Mouse (Mus musculus) cortical plate, adult 2 months (tissue): Measurements from ENCODE around the gene Tmem150c.

Experiments
- CTCF ChIP-seq: fragments of 200-500 bp; IDR thresholded peaks from 2 replicates; pipeline ENCODE4 v1.5.1; 2011; ENCODE audit warnings: mild to moderate bottlenecking, control low read depth, low read length; ENCODE audit not compliant: insufficient read depth; ENCODE audit errors: extremely low read depth
- POLR2A ChIP-seq: fragments of 200-500 bp; IDR thresholded peaks from 2 replicates; pipeline ENCODE4 v1.6.1; 2011; ENCODE audit warnings: mild to moderate bottlenecking, low read length, control low read depth; ENCODE audit not compliant: insufficient read depth; ENCODE audit errors: extremely low read depth

DNA sequence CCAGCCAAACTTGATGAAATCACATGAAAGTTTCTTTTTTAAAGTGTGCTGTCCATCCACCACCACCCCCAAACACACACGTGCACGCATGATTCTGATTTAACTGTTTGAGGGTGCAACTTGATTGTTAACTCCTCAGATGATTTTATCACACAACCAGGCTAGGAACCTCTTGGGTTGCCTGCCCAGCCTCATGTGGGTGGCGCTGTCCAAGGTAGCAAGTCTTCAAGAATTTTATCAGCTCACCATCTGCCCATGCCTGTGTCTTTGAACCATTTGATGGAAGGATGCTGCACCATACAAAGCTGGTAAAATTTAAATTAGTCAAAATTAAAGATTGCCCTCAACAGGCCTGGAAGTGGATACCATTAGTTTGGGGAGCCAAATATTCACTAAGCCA is 9.6 kb downstream of the Tmem150c start:
- TF ChIP-seq POLR2A (no peak), CTCF (no peak)
